Mouse (Mus musculus) T-helper 2 cell (primary cell): Measurements from ENCODE around the gene Gm20812.
"Not testable (repeated sequence)": the region's sequence is repeated elsewhere in the genome, so short reads cannot be mapped to it uniquely, and the experiment has no call there.

Experiments
- in situ Hi-C: fragments of 300-600 bp; cut with MboI, MseI; formaldehyde crosslinking; loops from one replicate; pipeline ENCODE4 v1.15.1; 2025; ENCODE audit warnings: high pct_unique_total_duplicates

Gene Gm20812

DNA sequence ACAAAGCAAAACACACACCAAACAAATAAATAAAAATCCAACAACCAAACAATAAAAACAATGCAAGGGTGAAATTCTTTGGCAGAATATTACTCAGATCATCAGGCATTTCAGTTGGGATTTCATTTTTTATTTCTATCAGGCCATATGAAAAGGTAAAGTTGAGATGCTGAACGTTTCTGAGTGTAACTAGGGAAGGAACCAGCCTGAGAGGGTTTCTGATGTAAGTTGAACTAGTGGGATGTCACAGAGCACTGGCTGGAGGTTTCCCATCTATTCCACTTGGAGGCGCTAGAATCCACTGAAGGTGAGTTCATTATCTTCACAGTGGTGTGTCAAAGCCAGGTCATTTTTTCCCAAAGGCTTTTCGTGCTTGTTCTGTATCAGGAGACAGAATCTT is at the start of gene Gm20812:
TSS of gene Gm20812 (plus strand) at position 301 of the 400 bp plus-strand sequence.
- in situ Hi-C loops: not testable (repeated sequence)
